Mouse (Mus musculus) stomach, postnatal 0 days (tissue): ENCODE data around the gene Wars2.

Experiments
- CTCF ChIP-seq: IDR thresholded peaks from 2 replicates; pipeline ENCODE4 v1.5.1; 2016; ENCODE audit warnings: antibody characterized with exemption, low read depth, mild to moderate bottlenecking, moderate library complexity
- EP300 ChIP-seq: optimal IDR thresholded peaks from 2 replicates; pipeline ENCODE3; 2016; ENCODE audit warnings: antibody characterized with exemption

DNA sequence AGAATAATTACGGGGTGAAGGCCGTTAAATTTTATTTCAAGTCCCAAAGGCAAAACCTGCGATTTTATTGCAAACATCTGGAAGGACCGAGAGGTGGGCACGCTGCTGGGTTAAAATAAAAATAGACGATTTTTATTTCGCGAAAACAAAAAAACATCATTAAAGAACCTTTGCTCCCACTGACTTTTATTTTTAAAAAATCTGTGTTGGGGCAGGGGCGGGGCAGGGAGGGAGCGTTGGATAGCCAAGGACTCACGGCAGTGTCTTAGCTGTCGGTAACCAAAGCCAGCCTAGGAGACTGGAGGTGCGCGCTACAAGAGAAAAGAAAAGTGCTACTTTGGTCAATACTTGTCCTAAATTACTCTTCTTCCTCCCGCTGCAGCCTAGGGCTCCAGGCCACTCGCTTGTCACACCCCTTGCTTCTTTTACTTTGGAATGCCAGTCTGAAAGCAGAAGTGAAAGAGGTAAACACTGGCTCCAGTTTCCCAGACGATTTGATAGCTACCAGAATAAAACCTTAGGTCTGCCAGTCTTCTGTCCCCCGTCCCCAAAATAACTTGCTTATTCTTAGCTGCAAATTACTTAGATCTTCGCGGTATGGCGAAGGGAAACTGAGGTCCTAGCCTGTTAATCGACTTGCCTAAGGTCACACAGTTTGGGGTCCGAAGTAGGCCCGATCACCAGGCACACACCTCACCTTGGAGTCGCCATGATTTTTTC is 108.1 kb downstream of the Wars2 start:
- TF ChIP-seq CTCF (no peak), EP300 (no peak)
